Comparison of ENCODE assay signal across 8 mouse cellular contexts in genomic region chr6:49263847-49264243, GRCm38 (mm10). TPM values are rescaled to one million over a fixed set of nuclear protein-coding genes. Genes with fewer than 3 reads are reported as not detected.
DNase-seq lines count a peak whose midpoint lies in the region; ATAC-seq and TF ChIP-seq lines count a peak whose summit lies in the region.

Gene Tra2a (minus strand): TSS chr6:49264033.

- H3K36me3 ChIP-seq in ES-E14 (ENCODE audit: control insufficient read depth, insufficient read depth, low read length, poor library complexity, severe bottlenecking): peaks cover 3% of the 10 kb centered on the region; the same call in 1 of the 2 replicates
- H3K36me3 ChIP-seq in forebrain, embryonic 16.5 days (ENCODE audit: control insufficient read depth, insufficient read depth): no peaks in the 10 kb centered on the region
- H3K36me3 ChIP-seq in lung, embryonic 14.5 days (ENCODE audit: insufficient read depth): no peaks in the 10 kb centered on the region
- H3K36me3 ChIP-seq in thymus, adult 2 months (ENCODE audit: control insufficient read depth, insufficient read depth, low read length): no peaks in the 10 kb centered on the region

- TF ChIP-seq POLR2A in olfactory bulb, adult 2 months (IDR thresholded peaks at IDR 0.05; ENCODE audit: insufficient read depth, low read depth, low read length): peak; percentile 93
- peak; percentile 96 for TF ChIP-seq POLR2A in thymus, adult 2 months (IDR thresholded peaks at IDR 0.05; ENCODE audit: control insufficient read depth, extremely low read depth, insufficient read depth, low read length, poor library complexity)

- intact Hi-C loops in heart, postnatal 36 days (cut with DNase I): loop anchor here (2.0 kb wide), 1 partner anchor 43 kb away; no protein-coding TSS in a partner anchor

- H3K27ac ChIP-seq in ES-E14 (ENCODE audit: insufficient read depth, low read depth, low read length, poor library complexity, severe bottlenecking): peak within 1 kb of the TSS; percentile 86
- H3K27ac ChIP-seq in forebrain, embryonic 16.5 days (ENCODE audit: low read length): peak within 1 kb of the TSS; percentile 99
- H3K27ac ChIP-seq in layer of hippocampus, adult 2 months: peak within 1 kb of the TSS; percentile 99
- peak within 1 kb of the TSS; percentile 99 for H3K27ac ChIP-seq in lung, embryonic 14.5 days (ENCODE audit: low read depth)
- peak within 1 kb of the TSS; percentile 97 for H3K27ac ChIP-seq in olfactory bulb, adult 2 months (ENCODE audit: insufficient read depth, low read depth, low read length)
- peak within 1 kb of the TSS; percentile 58 for H3K27ac ChIP-seq in thymus, adult 2 months (ENCODE audit: control insufficient read depth, insufficient read depth, low read length)

- TF ChIP-seq CTCF in layer of hippocampus, adult 2 months (conservative IDR thresholded peaks at IDR 0.05): no peak; the same call in 1 of the 2 replicates
- no peak for TF ChIP-seq CTCF in lung, embryonic 14.5 days (IDR thresholded peaks at IDR 0.05; ENCODE audit: low read depth)
- no peak for TF ChIP-seq CTCF in olfactory bulb, adult 2 months (IDR thresholded peaks at IDR 0.05; ENCODE audit: insufficient read depth, low read depth, low read length)
- peak; percentile 37; the same call in 1 of the 2 replicates for TF ChIP-seq CTCF in thymus, adult 2 months (IDR thresholded peaks at IDR 0.05; ENCODE audit: borderline replicate concordance, control insufficient read depth, extremely low read depth, insufficient read depth, low read length, poor library complexity)

- H3K4me2 ChIP-seq in forebrain, embryonic 16.5 days (ENCODE audit: low read length): peak within 1 kb of the TSS; percentile 82
- H3K4me2 ChIP-seq in lung, embryonic 14.5 days: peak within 1 kb of the TSS; percentile 65

- peaks cover 0 to 18% of the 10 kb centered on the region in 2 experiments; a peak in 3 of 4 replicates for H3K4me1 ChIP-seq in ES-E14 (ENCODE audit: control insufficient read depth in 2 of 2, insufficient read depth in 2 of 2, low read length in 2 of 2, poor library complexity in 1 of 2)
- H3K4me1 ChIP-seq in forebrain, embryonic 16.5 days (replicated peaks; ENCODE audit: control insufficient read depth, insufficient read depth, low read length): peaks cover 19% of the 10 kb centered on the region
- peaks cover 11% of the 10 kb centered on the region for H3K4me1 ChIP-seq in lung, embryonic 14.5 days (ENCODE audit: insufficient read depth)
- no peaks in the 10 kb centered on the region for H3K4me1 ChIP-seq in olfactory bulb, adult 2 months (ENCODE audit: control insufficient read depth, insufficient read depth, low read length)
- peaks cover 4% of the 10 kb centered on the region for H3K4me1 ChIP-seq in thymus, adult 2 months (replicated peaks; ENCODE audit: control insufficient read depth, insufficient read depth, low read length)

- WGBS in forebrain, embryonic 16.5 days: under 1% methylated on average over 39 of the region's 39 CpGs
- WGBS in lung, embryonic 14.5 days: under 1% methylated on average over 39 of the region's 39 CpGs
- under 1% methylated on average over 39 of the region's 39 CpGs for WGBS in olfactory bulb, adult 2 months
- under 1% methylated on average over 39 of the region's 39 CpGs for WGBS in thymus, adult 2 months

- peak; percentile 98 for ATAC-seq in forebrain, embryonic 16.5 days
- ATAC-seq in lung, embryonic 14.5 days (ENCODE audit: insufficient read depth): peak; percentile 94

- peak within 1 kb of the TSS; percentile 95 for H3K9ac ChIP-seq in ES-E14 (ENCODE audit: insufficient read depth, low read depth, low read length, poor library complexity, severe bottlenecking)
- H3K9ac ChIP-seq in forebrain, embryonic 16.5 days (replicated peaks; ENCODE audit: low read depth, low read length): peak within 1 kb of the TSS; percentile 100
- peak within 1 kb of the TSS; percentile 100 for H3K9ac ChIP-seq in lung, embryonic 14.5 days

- peak; percentile 93 for DNase-seq in ES-E14 (ENCODE audit: low read depth, low spot score)
- DNase-seq in cerebellum, adult 11-12 months: peak; percentile 95
- peak; percentile 98 to 99 for DNase-seq in heart, postnatal 36 days
- DNase-seq in layer of hippocampus, adult 2 months (ENCODE audit: low spot score in 2 of 2): peak; percentile 96 to 97
- DNase-seq in lung, embryonic 14.5 days: peak; percentile 99
- DNase-seq in thymus, adult 2 months: peak; percentile 97

- H3K4me3 ChIP-seq in ES-E14 (ENCODE audit: insufficient read depth in 1 of 2, low read depth in 1 of 2, low read length in 2 of 2, poor library complexity in 1 of 2, severe bottlenecking in 1 of 2): peak within 1 kb of the TSS; percentile 83 to 99
- H3K4me3 ChIP-seq in forebrain, embryonic 16.5 days (replicated peaks; ENCODE audit: low read length): peak within 1 kb of the TSS; percentile 100
- peak within 1 kb of the TSS; percentile 94 for H3K4me3 ChIP-seq in layer of hippocampus, adult 2 months
- peak within 1 kb of the TSS; percentile 100 for H3K4me3 ChIP-seq in lung, embryonic 14.5 days (ENCODE audit: low read depth, low read length)
- H3K4me3 ChIP-seq in olfactory bulb, adult 2 months (ENCODE audit: insufficient read depth, low read depth, low read length): peak within 1 kb of the TSS; percentile 95
- peak within 1 kb of the TSS; percentile 67 for H3K4me3 ChIP-seq in thymus, adult 2 months (ENCODE audit: control insufficient read depth, insufficient read depth, low read length)

- in situ Hi-C loops in ES-E14 (cut with MboI; ENCODE audit: low sequenced_read_pairs in 2 of 2, unreplicated experiment in 2 of 2): no loop called here

- H3K27me3 ChIP-seq in forebrain, embryonic 16.5 days (replicated peaks; ENCODE audit: control insufficient read depth, insufficient read depth, low read length): no peaks in the 10 kb centered on the region
- no peaks in the 10 kb centered on the region for H3K27me3 ChIP-seq in lung, embryonic 14.5 days (ENCODE audit: insufficient read depth, low read length)
- no peaks in the 10 kb centered on the region for H3K27me3 ChIP-seq in thymus, adult 2 months (ENCODE audit: control insufficient read depth, insufficient read depth, low read length)

- no peaks in the 10 kb centered on the region for H3K9me3 ChIP-seq in ES-E14 (ENCODE audit: control insufficient read depth, insufficient read depth, low read depth, low read length)
- no peaks in the 10 kb centered on the region for H3K9me3 ChIP-seq in forebrain, embryonic 16.5 days (ENCODE audit: control insufficient read depth, low read length)
- no peaks in the 10 kb centered on the region for H3K9me3 ChIP-seq in lung, embryonic 14.5 days (ENCODE audit: low read depth, low read length)

TF ChIP-seq in ES-E14, 5 proteins besides CTCF, POLR2A, EP300 and RAD21:
- TF ChIP-seq HCFC1 (IDR thresholded peaks at IDR 0.05; ENCODE audit: borderline replicate concordance, insufficient read depth, low read length) (peak; percentile 72; the same call in 1 of the 2 replicates), CHD2 (IDR thresholded peaks at IDR 0.05; ENCODE audit: low read depth, low read length) (no peak), ZC3H11A (IDR thresholded peaks at IDR 0.05; ENCODE audit: borderline replicate concordance, low read depth, low read length) (no peak), MAFK (IDR thresholded peaks at IDR 0.05; ENCODE audit: insufficient read depth, low read depth, low read length) (no peak)

RNA-seq across cellular contexts. Expression of gene Tra2a, which starts in this region (rescaled TPM):
- total RNA-seq in ES-E14 (2012; rRNA removed): 105 and 136 TPM in 2 replicates
- polyA plus RNA-seq in forebrain, embryonic 16.5 days (2015; fragmentation: Nextera tagmentation; extraction: Ambion mirVana): 154 and 163 TPM in 2 replicates
- total RNA-seq in heart, postnatal 36 days (2021): 10 to 100 TPM; 26.8 to 28.4 TPM
- 10 to 100 TPM; 69.9 to 86.9 TPM for total RNA-seq in layer of hippocampus, adult 2 months (2021)
- polyA plus RNA-seq in lung, embryonic 14.5 days (2014; fragmentation: Nextera tagmentation; extraction: Ambion mirVana): 47.8 and 51.6 TPM in 2 replicates
- not detected in 2 replicates for polyA plus RNA-seq in olfactory bulb, adult 2 months (2012; ENCODE audit: insufficient read depth, insufficient read length, low replicate concordance, missing spikeins)
- polyA plus RNA-seq in thymus, adult 2 months (2012; rRNA removed): 60.9 and 69.0 TPM in 2 replicates

Comparison
In these comparisons a context has a peak if more than half of its experiments do, and no peak if none do; other contexts are left out.
1. Peak in every context shown above with its lines: DNase-seq, ATAC-seq, H3K4me3 ChIP-seq and H3K27ac ChIP-seq.